Mouse (Mus musculus): ENCODE measurements at regions not wholly inside any gene's neighbourhood (a gene's known extent, or its start where the extent isn't known, plus 50 kb on each side); places are given as distances from the start of the nearest gene placed in this dataset.

GRCm38 (mm10) chr6:135488795-135489194, 126.5 kb downstream of the Emp1 start:
- Histone ChIP-seq H3K4me3 (no peak overlapping the region), H3K27ac (no peak overlapping the region), H3K36me3 (no peaks in the 10 kb centered on the region), H3K27me3 (ENCODE audit: insufficient read depth, poor library complexity, severe bottlenecking) (no peaks in the 10 kb centered on the region), H3K4me1 (peaks cover 7% of the 10 kb centered on the region; the same call in 1 of the 2 replicates), H3K9me3 (no peaks in the 10 kb centered on the region)
- 70% methylated on average over 2 of the region's 2 CpGs for WGBS
- no peak for DNase-seq (ENCODE audit: low spot score)

GRCm38 (mm10) chr6:135493983-135494382, 131.6 kb downstream of the Emp1 start:
- H3K27me3 ChIP-seq (ENCODE audit: insufficient read depth, poor library complexity, severe bottlenecking): no peaks in the 10 kb centered on the region
- 83% methylated on average over 1 of the region's 1 CpGs for WGBS
- H3K4me3 ChIP-seq: no peak overlapping the region
- H3K4me1 ChIP-seq: no peaks in the 10 kb centered on the region
- H3K27ac ChIP-seq: no peak overlapping the region
- DNase-seq (ENCODE audit: low spot score): no peak
- H3K36me3 ChIP-seq: no peaks in the 10 kb centered on the region
- 0 out of 2 replicates have a peak, but pooled peaks cover 3% of the 10 kb centered on the region for H3K9me3 ChIP-seq

- 0 out of 2 replicates have a peak, but pooled peaks cover 3% of the 10 kb centered on the region for H3K9me3 ChIP-seq
- no peak overlapping the region for H3K4me3 ChIP-seq
- no peaks in the 10 kb centered on the region for H3K4me1 ChIP-seq
- no peaks in the 10 kb centered on the region for H3K36me3 ChIP-seq
- no peak overlapping the region for H3K27ac ChIP-seq
- no peaks in the 10 kb centered on the region for H3K27me3 ChIP-seq (ENCODE audit: insufficient read depth, poor library complexity, severe bottlenecking)
- no peak for DNase-seq (ENCODE audit: low spot score)
- WGBS: 31% methylated on average over 2 of the region's 2 CpGs
These were observed 133.5 kb downstream of the Emp1 start for GRCm38 (mm10) chr6:135495841-135496240.

GRCm38 (mm10) chr6:135498592-135498991, 136.2 kb downstream of the Emp1 start:
- Histone ChIP-seq H3K27ac (no peak overlapping the region), H3K4me1 (no peaks in the 10 kb centered on the region), H3K4me3 (no peak overlapping the region), H3K9me3 (0 out of 2 replicates have a peak, but pooled peaks cover 3% of the 10 kb centered on the region), H3K27me3 (ENCODE audit: insufficient read depth, poor library complexity, severe bottlenecking) (no peaks in the 10 kb centered on the region), H3K36me3 (no peaks in the 10 kb centered on the region)
- 88% methylated on average over 6 of the region's 6 CpGs for WGBS
- DNase-seq (ENCODE audit: low spot score): no peak

GRCm38 (mm10) chr6:135500381-135500780, 138.0 kb downstream of the Emp1 start:
- DNase-seq (ENCODE audit: low spot score): no peak
- no peak overlapping the region for H3K27ac ChIP-seq
- H3K27me3 ChIP-seq (ENCODE audit: insufficient read depth, poor library complexity, severe bottlenecking): no peaks in the 10 kb centered on the region
- 70% methylated on average over 3 of the region's 3 CpGs for WGBS
- no peaks in the 10 kb centered on the region for H3K36me3 ChIP-seq
- no peak overlapping the region for H3K4me3 ChIP-seq
- 0 out of 2 replicates have a peak, but pooled peaks cover 3% of the 10 kb centered on the region for H3K9me3 ChIP-seq
- H3K4me1 ChIP-seq: no peaks in the 10 kb centered on the region

GRCm38 (mm10) chr6:135501791-135502190, 139.4 kb downstream of the Emp1 start:
- DNase-seq (ENCODE audit: low spot score): no peak
- H3K36me3 ChIP-seq: no peaks in the 10 kb centered on the region
- H3K27me3 ChIP-seq (ENCODE audit: insufficient read depth, poor library complexity, severe bottlenecking): no peaks in the 10 kb centered on the region
- H3K27ac ChIP-seq: no peak overlapping the region
- no peak overlapping the region for H3K4me3 ChIP-seq
- H3K9me3 ChIP-seq: no peaks in the 10 kb centered on the region
- no peaks in the 10 kb centered on the region for H3K4me1 ChIP-seq
- 85% methylated on average over 6 of the region's 6 CpGs for WGBS

GRCm38 (mm10) chr6:135502405-135502804, 140.1 kb downstream of the Emp1 start:
- no peak overlapping the region for H3K4me3 ChIP-seq
- no peaks in the 10 kb centered on the region for H3K27me3 ChIP-seq (ENCODE audit: insufficient read depth, poor library complexity, severe bottlenecking)
- no peaks in the 10 kb centered on the region for H3K9me3 ChIP-seq
- 60% methylated on average over 8 of the region's 8 CpGs for WGBS
- no peak for DNase-seq (ENCODE audit: low spot score)
- H3K27ac ChIP-seq: no peak overlapping the region
- no peaks in the 10 kb centered on the region for H3K4me1 ChIP-seq
- H3K36me3 ChIP-seq: no peaks in the 10 kb centered on the region

- H3K4me3 ChIP-seq: no peak overlapping the region
- 77% methylated on average over 4 of the region's 4 CpGs for WGBS
- no peak overlapping the region for H3K27ac ChIP-seq
- H3K9me3 ChIP-seq: no peaks in the 10 kb centered on the region
- no peaks in the 10 kb centered on the region for H3K27me3 ChIP-seq (ENCODE audit: insufficient read depth, poor library complexity, severe bottlenecking)
- H3K4me1 ChIP-seq: no peaks in the 10 kb centered on the region
- H3K36me3 ChIP-seq: no peaks in the 10 kb centered on the region
- no peak for DNase-seq (ENCODE audit: low spot score)
These were observed 156.5 kb downstream of the Emp1 start for GRCm38 (mm10) chr6:135518710-135519437.

GRCm38 (mm10) chr6:135519438-135519803, 157.1 kb downstream of the Emp1 start:
- H3K27me3 ChIP-seq (ENCODE audit: insufficient read depth, poor library complexity, severe bottlenecking): no peaks in the 10 kb centered on the region
- 83% methylated on average over 2 of the region's 2 CpGs for WGBS
- H3K4me3 ChIP-seq: no peak overlapping the region
- no peaks in the 10 kb centered on the region for H3K9me3 ChIP-seq
- no peaks in the 10 kb centered on the region for H3K4me1 ChIP-seq
- H3K27ac ChIP-seq: no peak overlapping the region
- no peak for DNase-seq (ENCODE audit: low spot score)
- no peaks in the 10 kb centered on the region for H3K36me3 ChIP-seq

- H3K36me3 ChIP-seq: no peaks in the 10 kb centered on the region
- no peak overlapping the region for H3K27ac ChIP-seq
- WGBS: 76% methylated on average over 2 of the region's 2 CpGs
- no peak overlapping the region for H3K4me3 ChIP-seq
- peaks cover 3% of the 10 kb centered on the region; the same call in 1 of the 2 replicates for H3K4me1 ChIP-seq
- no peak for DNase-seq (ENCODE audit: low spot score)
- H3K27me3 ChIP-seq (ENCODE audit: insufficient read depth, poor library complexity, severe bottlenecking): no peaks in the 10 kb centered on the region
- no peaks in the 10 kb centered on the region for H3K9me3 ChIP-seq
These were observed 158.5 kb downstream of the Emp1 start for GRCm38 (mm10) chr6:135520868-135521267.

GRCm38 (mm10) chr6:135524886-135525285, 162.5 kb downstream of the Emp1 start:
- Histone ChIP-seq H3K27ac (no peak overlapping the region), H3K4me3 (no peak overlapping the region), H3K27me3 (ENCODE audit: insufficient read depth, poor library complexity, severe bottlenecking) (no peaks in the 10 kb centered on the region), H3K36me3 (no peaks in the 10 kb centered on the region), H3K9me3 (no peaks in the 10 kb centered on the region), H3K4me1 (peaks cover 11% of the 10 kb centered on the region; the same call in 1 of the 2 replicates)
- WGBS: 75% methylated on average over 5 of the region's 5 CpGs
- no peak for DNase-seq (ENCODE audit: low spot score)

- Histone ChIP-seq H3K36me3 (no peaks in the 10 kb centered on the region), H3K4me1 (peaks cover 11% of the 10 kb centered on the region; the same call in 1 of the 2 replicates), H3K9me3 (no peaks in the 10 kb centered on the region), H3K4me3 (no peak overlapping the region), H3K27ac (no peak overlapping the region), H3K27me3 (ENCODE audit: insufficient read depth, poor library complexity, severe bottlenecking) (no peaks in the 10 kb centered on the region)
- WGBS: 47% methylated on average over 5 of the region's 5 CpGs
- peak; percentile 76 for DNase-seq (ENCODE audit: low spot score)
These were observed 163.5 kb downstream of the Emp1 start for GRCm38 (mm10) chr6:135525841-135526327.

GRCm38 (mm10) chr6:135526460-135527160, 164.3 kb downstream of the Emp1 start:
- H3K9me3 ChIP-seq: no peaks in the 10 kb centered on the region
- 88% methylated on average over 24 of the region's 24 CpGs for WGBS
- no peak overlapping the region; the same call in 1 of the 2 replicates for H3K27ac ChIP-seq
- H3K4me1 ChIP-seq: peaks cover 11% of the 10 kb centered on the region; the same call in 1 of the 2 replicates
- H3K27me3 ChIP-seq (ENCODE audit: insufficient read depth, poor library complexity, severe bottlenecking): no peaks in the 10 kb centered on the region
- no peaks in the 10 kb centered on the region for H3K36me3 ChIP-seq
- DNase-seq (ENCODE audit: low spot score): no peak
- H3K4me3 ChIP-seq: no peak overlapping the region
